Mouse (Mus musculus) liver, embryonic 16.5 days (tissue): Measurements from ENCODE around the gene Lsamp. TPM values are rescaled to one million over a fixed set of nuclear protein-coding genes. Genes with fewer than 3 reads are reported as not detected.

Experiments
- ATAC-seq: fragments of 200-750 bp; cut with Nextera tagmentation; 2 replicates; pipeline ENCODE4 v1.8.0; 2017; ENCODE audit warnings: low read depth, mild to moderate bottlenecking, moderate number of reproducible peaks, moderate library complexity
- H3K27ac ChIP-seq: fragments of 300-500 bp; sonication (generic); 2 replicates; pipeline ENCODE4 v1.5.1; 2014; ENCODE audit warnings: mild to moderate bottlenecking, low read length
- H3K27me3 ChIP-seq: fragments of 300-500 bp; sonication (generic); 2 replicates; pipeline ENCODE4 v1.6.1; 2014; ENCODE audit warnings: low read depth, low read length, mixed read lengths; ENCODE audit not compliant: control insufficient read depth, insufficient read depth
- H3K36me3 ChIP-seq: fragments of 300-500 bp; sonication (generic); 2 replicates; pipeline ENCODE4 v1.6.1; 2014; ENCODE audit warnings: mild to moderate bottlenecking; ENCODE audit not compliant: control insufficient read depth, insufficient read depth
- H3K4me1 ChIP-seq: fragments of 300-500 bp; sonication (generic); 2 replicates; pipeline ENCODE4 v1.6.1; 2014; ENCODE audit warnings: low read depth, low read length, mixed read lengths; ENCODE audit not compliant: control insufficient read depth
- H3K4me2 ChIP-seq: fragments of 300-500 bp; sonication (generic); 2 replicates; pipeline ENCODE4 v1.6.1; 2014; ENCODE audit warnings: low read depth, low read length, mixed read lengths
- H3K4me3 ChIP-seq: fragments of 300-500 bp; sonication (generic); 2 replicates; pipeline ENCODE4 v1.5.1; 2014; ENCODE audit warnings: low read depth, mild to moderate bottlenecking, low read length
- H3K9ac ChIP-seq: fragments of 300-500 bp; sonication (generic); 2 replicates; pipeline ENCODE4 v1.6.1; 2014; ENCODE audit warnings: low read depth, low read length
- H3K9me3 ChIP-seq: fragments of 300-500 bp; sonication (generic); replicated peaks from 2 replicates; pipeline ENCODE4 v1.6.1; 2016; ENCODE audit warnings: low read length; ENCODE audit not compliant: control insufficient read depth
- WGBS: fragments of 180-500 bp; shearing (Covaris S2); extraction: QIAGEN DNeasy Blood & Tissue Kit; methylation state at CpG from one replicate; pipeline ENCODE4 v1.1.7; 2014; ENCODE audit not compliant: insufficient replicate concordance; 5-methylcytosine and 5-hydroxymethylcytosine counted together
- polyA plus RNA-seq: library from polyadenylated mRNA; unstranded; fragments of >200 nt; fragmentation: Nextera tagmentation; extraction: Ambion mirVana; gene quantifications from 2 replicates; pipeline ENCODE4 v1.2.1, GENCODE M21; 2015

Lsamp gene
- polyA plus RNA-seq, 1 experiment from 2014 or later = 0.15 TPM

GRCm38 (mm10) chr16:42032030-42032429, 2047.9 kb downstream of the Lsamp start:
- Histone ChIP-seq H3K27ac (no peak overlapping the region), H3K4me2 (no peak overlapping the region), H3K9me3 (no peaks in the 10 kb centered on the region), H3K27me3 (no peaks in the 10 kb centered on the region), H3K9ac (no peak overlapping the region), H3K4me3 (no peak overlapping the region), H3K36me3 (no peaks in the 10 kb centered on the region), H3K4me1 (no peaks in the 10 kb centered on the region)
- no peak for ATAC-seq
- WGBS = 52% methylated on average over 2 of the region's 2 CpGs

- Histone ChIP-seq H3K4me1 (no peaks in the 10 kb centered on the region), H3K4me2 (no peak overlapping the region), H3K27ac (no peak overlapping the region), H3K9me3 (no peaks in the 10 kb centered on the region), H3K27me3 (no peaks in the 10 kb centered on the region), H3K9ac (no peak overlapping the region), H3K4me3 (no peak overlapping the region), H3K36me3 (no peaks in the 10 kb centered on the region)
- WGBS = 65% methylated on average over 2 of the region's 2 CpGs
- no peak for ATAC-seq
Measured at GRCm38 (mm10) chr16:42033449-42033848, 2049.3 kb downstream of the Lsamp start.

DNA sequence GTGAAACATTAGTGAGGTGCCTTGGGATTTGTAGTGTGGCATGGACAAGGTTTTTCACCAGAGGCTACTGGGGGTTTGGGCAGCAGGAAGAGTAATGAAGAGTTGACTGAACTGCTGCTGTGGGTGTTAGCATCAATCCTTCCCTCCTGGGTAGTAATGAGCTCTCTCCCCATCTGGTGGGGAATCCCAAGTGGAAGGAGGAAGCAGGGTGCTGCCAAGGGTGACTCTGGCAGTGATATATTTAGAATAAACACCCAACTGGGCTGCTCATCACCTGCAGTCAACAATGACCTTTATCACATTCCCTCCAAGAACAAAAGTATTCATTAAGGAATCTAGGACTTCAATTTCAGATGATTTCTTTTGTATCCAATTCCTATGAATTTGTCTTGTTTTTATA, 2064.0 kb downstream of the Lsamp start:
- Histone ChIP-seq H3K36me3 (no peaks in the 10 kb centered on the region), H3K27ac (no peak overlapping the region), H3K27me3 (no peaks in the 10 kb centered on the region), H3K4me2 (no peak overlapping the region), H3K9ac (no peak overlapping the region), H3K9me3 (no peaks in the 10 kb centered on the region), H3K4me1 (no peaks in the 10 kb centered on the region), H3K4me3 (no peak overlapping the region)
- no peak for ATAC-seq

DNA sequence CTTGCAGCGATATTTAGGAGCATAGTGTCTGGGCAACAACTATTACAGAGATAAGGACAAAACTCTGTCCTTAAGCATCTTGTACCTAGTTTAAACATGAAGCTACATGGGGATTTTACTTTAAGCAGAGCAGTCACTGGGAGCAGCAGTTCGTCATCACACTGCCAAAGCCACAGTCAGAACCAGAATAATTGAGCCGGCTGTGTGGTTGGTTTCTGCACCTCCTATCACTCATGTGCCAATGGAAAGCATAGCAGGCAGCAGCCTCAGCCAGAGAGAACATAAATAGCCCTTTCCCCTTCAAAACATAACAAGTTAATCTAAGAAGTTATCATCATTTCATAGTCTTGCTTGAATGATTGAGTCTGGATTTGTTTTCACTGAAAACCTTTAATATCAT, 2075.8 kb downstream of the Lsamp start:
- Histone ChIP-seq H3K4me3 (no peak overlapping the region), H3K27ac (no peak overlapping the region), H3K9ac (no peak overlapping the region), H3K4me1 (no peaks in the 10 kb centered on the region), H3K27me3 (no peaks in the 10 kb centered on the region), H3K9me3 (no peaks in the 10 kb centered on the region), H3K4me2 (no peak overlapping the region), H3K36me3 (no peaks in the 10 kb centered on the region)
- ATAC-seq = no peak
- WGBS = 55% methylated on average over 3 of the region's 3 CpGs

DNA sequence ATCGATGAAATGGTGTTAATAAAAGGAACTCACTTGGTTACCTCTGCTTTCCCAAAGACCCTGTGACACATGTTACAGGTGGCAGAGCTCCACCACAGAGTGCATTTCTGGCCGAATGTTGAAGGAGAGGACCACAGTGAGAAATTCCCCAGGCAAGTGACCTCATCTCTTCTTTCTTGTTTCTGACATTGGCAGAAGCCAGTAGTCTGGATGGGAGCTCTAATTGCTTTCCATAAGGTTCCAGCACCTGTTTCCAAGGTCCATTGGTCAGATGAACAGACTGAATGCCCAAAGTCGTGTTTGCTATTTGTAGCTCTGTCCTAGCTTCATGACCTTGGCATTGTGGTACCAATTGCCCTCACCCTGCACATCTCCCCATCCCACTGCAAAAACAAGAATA, 2090.2 kb downstream of the Lsamp start:
- H3K9me3 ChIP-seq = no peaks in the 10 kb centered on the region
- no peak overlapping the region for H3K4me2 ChIP-seq
- WGBS = 45% methylated on average over 3 of the region's 3 CpGs
- no peaks in the 10 kb centered on the region for H3K36me3 ChIP-seq
- H3K27ac ChIP-seq = no peak overlapping the region
- H3K4me3 ChIP-seq = no peak overlapping the region
- no peak overlapping the region for H3K9ac ChIP-seq
- H3K27me3 ChIP-seq = no peaks in the 10 kb centered on the region
- no peaks in the 10 kb centered on the region for H3K4me1 ChIP-seq
- no peak for ATAC-seq

- no peak for ATAC-seq
Measured at GRCm38 (mm10) chr16:42079573-42079972, 2095.4 kb downstream of the Lsamp start.

DNA sequence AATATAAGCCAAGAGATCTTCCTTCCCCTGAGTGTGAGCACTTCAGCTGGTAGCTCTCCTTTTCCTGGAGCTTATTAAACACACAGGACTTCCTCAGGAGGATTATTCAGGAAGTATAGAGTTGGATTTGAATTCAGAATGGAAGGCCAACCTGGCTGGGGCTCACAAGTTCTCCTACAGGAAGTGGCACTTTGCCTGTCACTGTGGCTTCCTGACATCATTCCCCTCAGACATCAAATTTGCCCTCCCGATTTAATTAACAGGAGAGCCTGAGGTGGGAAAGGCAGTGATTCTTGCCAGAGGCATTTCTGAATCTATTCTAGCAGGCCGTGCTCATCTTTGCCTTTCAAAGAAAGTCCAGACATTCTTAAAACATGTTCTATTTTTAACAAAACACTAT, 2097.4 kb downstream of the Lsamp start:
- 41% methylated on average over 2 of the region's 2 CpGs for WGBS

More at GRCm38 (mm10) chr16:42079573-42079972, 2095.4 kb downstream of the Lsamp start:
- Histone ChIP-seq H3K27me3 (no peaks in the 10 kb centered on the region), H3K4me1 (no peaks in the 10 kb centered on the region), H3K4me3 (no peak overlapping the region), H3K36me3 (no peaks in the 10 kb centered on the region), H3K4me2 (no peak overlapping the region), H3K9me3 (no peaks in the 10 kb centered on the region), H3K27ac (no peak overlapping the region), H3K9ac (no peak overlapping the region)
- WGBS = 63% methylated on average over 4 of the region's 4 CpGs

DNA sequence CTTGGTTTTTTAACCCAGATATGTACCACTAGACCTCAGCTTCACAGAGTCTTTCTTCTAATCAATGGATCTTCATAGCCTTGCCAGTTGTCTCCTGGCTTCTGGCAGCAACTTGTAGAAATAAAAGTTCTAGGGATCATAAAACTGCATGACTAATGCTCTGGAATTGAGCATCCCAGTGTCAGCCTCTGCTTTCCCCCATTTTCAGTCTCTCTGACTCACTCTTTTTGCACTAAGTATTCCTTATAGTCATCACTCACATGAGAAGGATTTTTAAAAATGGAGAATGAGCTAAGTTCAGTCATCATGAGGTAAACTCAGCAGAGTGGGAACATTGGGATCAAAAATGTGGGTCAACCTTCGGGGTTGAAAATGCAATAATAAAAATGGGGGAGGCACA, 2113.3 kb downstream of the Lsamp start:
- H3K4me1 ChIP-seq = no peaks in the 10 kb centered on the region
- no peak for ATAC-seq
- H3K27me3 ChIP-seq = no peaks in the 10 kb centered on the region
- 50% methylated on average over 1 of the region's 1 CpGs for WGBS
- H3K36me3 ChIP-seq = no peaks in the 10 kb centered on the region
- H3K9ac ChIP-seq = no peak overlapping the region
- no peak overlapping the region for H3K27ac ChIP-seq
- H3K4me3 ChIP-seq = no peak overlapping the region
- H3K4me2 ChIP-seq = no peak overlapping the region
- no peaks in the 10 kb centered on the region for H3K9me3 ChIP-seq

More for the DNA sequence above, 2097.4 kb downstream of the Lsamp start:
- H3K9me3 ChIP-seq = no peaks in the 10 kb centered on the region
- H3K9ac ChIP-seq = no peak overlapping the region
- H3K4me1 ChIP-seq = no peaks in the 10 kb centered on the region
- no peak for ATAC-seq
- H3K27me3 ChIP-seq = no peaks in the 10 kb centered on the region
- no peak overlapping the region for H3K27ac ChIP-seq
- H3K4me2 ChIP-seq = no peak overlapping the region
- H3K4me3 ChIP-seq = no peak overlapping the region
- H3K36me3 ChIP-seq = no peaks in the 10 kb centered on the region

- ATAC-seq = no peak
- no peaks in the 10 kb centered on the region for H3K27me3 ChIP-seq
- H3K27ac ChIP-seq = no peak overlapping the region
- no peak overlapping the region for H3K9ac ChIP-seq
- 21% methylated on average over 2 of the region's 2 CpGs for WGBS
- H3K4me1 ChIP-seq = no peaks in the 10 kb centered on the region
- no peak overlapping the region for H3K4me3 ChIP-seq
- no peak overlapping the region for H3K4me2 ChIP-seq
- no peaks in the 10 kb centered on the region for H3K9me3 ChIP-seq
- H3K36me3 ChIP-seq = no peaks in the 10 kb centered on the region
Measured at GRCm38 (mm10) chr16:42102186-42102585, 2118.0 kb downstream of the Lsamp start.

- no peak for ATAC-seq
- Histone ChIP-seq H3K4me2 (no peak overlapping the region), H3K4me1 (no peaks in the 10 kb centered on the region), H3K9ac (no peak overlapping the region), H3K36me3 (no peaks in the 10 kb centered on the region), H3K27ac (no peak overlapping the region), H3K27me3 (no peaks in the 10 kb centered on the region), H3K9me3 (no peaks in the 10 kb centered on the region), H3K4me3 (no peak overlapping the region)
- WGBS = 51% methylated on average over 8 of the region's 8 CpGs
Measured at GRCm38 (mm10) chr16:42102635-42103034, 2118.5 kb downstream of the Lsamp start.
